Mouse (Mus musculus): Measurements from ENCODE around the gene Spsb2.

DNA sequence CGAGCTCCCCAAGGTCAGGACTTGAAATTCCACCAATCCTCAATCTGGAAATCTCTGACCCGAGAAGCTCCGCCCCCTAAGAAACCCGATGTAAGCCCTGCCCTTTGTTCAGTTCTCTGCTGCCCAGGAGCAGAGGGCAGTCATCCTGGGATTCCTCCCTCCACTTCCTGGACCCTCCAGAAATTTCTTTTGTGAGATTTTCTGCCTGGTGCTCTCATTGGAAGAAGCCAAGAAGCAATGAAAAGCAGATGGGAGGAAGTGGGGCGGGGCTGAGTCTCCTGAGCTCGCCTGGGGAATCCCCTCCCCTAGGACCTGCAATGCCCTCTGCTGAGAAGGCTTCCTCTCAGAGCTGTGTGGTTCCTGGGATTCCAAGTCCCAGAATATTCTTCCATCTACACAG is 26.0 kb upstream of the Spsb2 start:
- TF ChIP-seq CTCF (IDR thresholded peaks at IDR 0.05; ENCODE audit: control insufficient read depth, insufficient read depth, low read length) (no peak), POLR2A (IDR thresholded peaks at IDR 0.05; ENCODE audit: borderline replicate concordance, control insufficient read depth, low read depth, low read length) (no peak)
